Comparison of ENCODE assay signal across 15 mouse cellular contexts in genomic region chr19:56801656-56802351, GRCm38 (mm10). TPM values are rescaled to one million over a fixed set of nuclear protein-coding genes. Genes with fewer than 3 reads are reported as not detected.
DNase-seq lines count a peak whose midpoint lies in the region; ATAC-seq and TF ChIP-seq lines count a peak whose summit lies in the region.
"Had no signal": no experiment of that assay in that cellular context is flagged by ENCODE, and none has a peak within 500 bp of the region (broad histone marks: within the 10 kb centered on the region; RNA-seq: fewer than 3 reads in every experiment).

No protein-coding gene starts in this region.

- intact Hi-C loops in heart, postnatal 14 days (cut with DNase I), result no loop called here

- no peak for ATAC-seq in heart, embryonic 14.5 days (ENCODE audit: insufficient number of reproducible peaks, insufficient read depth, low FRiP score, low read depth)
- ATAC-seq in stomach, embryonic 15.5 days (ENCODE audit: insufficient read depth, low FRiP score, low read depth), result peak; percentile 73; the same call in 1 of the 2 replicates
- no peak for ATAC-seq in stomach, postnatal 0 days (ENCODE audit: low FRiP score, low TSS enrichment)
- peak; percentile 94 for ATAC-seq in liver, embryonic 12.5 days
- ATAC-seq: forebrain, embryonic 14.5 days; inflammation-experienced regulatory T-cells, adult 6 months had no signal

- no peak for DNase-seq in heart, postnatal 14 days
- no peak for DNase-seq in stomach, postnatal 0 days (ENCODE audit: low spot score)
- DNase-seq in frontal cortex, postnatal 14 days (ENCODE audit: low spot score in 2 of 2), result no peak
- DNase-seq in spleen, postnatal 4 days (ENCODE audit: low spot score in 2 of 2), result no peak
- DNase-seq: cerebellum, adult 11-12 months; gastrocnemius, adult 2 months; thymus, adult 2 months had no signal

- H3K36me3 ChIP-seq in heart, embryonic 14.5 days (ENCODE audit: control insufficient read depth, insufficient read depth, low read length), result peaks cover 86% of the 10 kb centered on the region
- H3K36me3 ChIP-seq in stomach, embryonic 15.5 days, result peaks cover 43% of the 10 kb centered on the region
- H3K36me3 ChIP-seq in stomach, postnatal 0 days (ENCODE audit: control insufficient read depth, insufficient read depth, low read length), result peaks cover 15% of the 10 kb centered on the region
- peaks cover 80% of the 10 kb centered on the region for H3K36me3 ChIP-seq in liver, embryonic 12.5 days

- 46% methylated on average over 10 of the region's 10 CpGs for WGBS in heart, embryonic 14.5 days
- 85% methylated on average over 10 of the region's 10 CpGs for WGBS in stomach, embryonic 15.5 days
- WGBS in stomach, postnatal 0 days, result 87% methylated on average over 10 of the region's 10 CpGs
- 27% methylated on average over 10 of the region's 10 CpGs for WGBS in liver, embryonic 12.5 days (ENCODE audit: insufficient replicate concordance)

- H3K4me1 ChIP-seq in heart, embryonic 14.5 days (ENCODE audit: control insufficient read depth in 2 of 2, insufficient read depth in 2 of 2, low read length in 2 of 2), result peaks cover 15 to 30% of the 10 kb centered on the region in 2 experiments
- H3K4me1 ChIP-seq in stomach, embryonic 15.5 days, result no peaks in the 10 kb centered on the region
- H3K4me1 ChIP-seq in stomach, postnatal 0 days (replicated peaks; ENCODE audit: control insufficient read depth, insufficient read depth), result no peaks in the 10 kb centered on the region
- peaks cover 45% of the 10 kb centered on the region for H3K4me1 ChIP-seq in liver, embryonic 12.5 days

- H3K9ac ChIP-seq in heart, embryonic 14.5 days (ENCODE audit: low read length), result no peak overlapping the region
- H3K9ac ChIP-seq in stomach, embryonic 15.5 days, result no peak overlapping the region
- no peak overlapping the region for H3K9ac ChIP-seq in stomach, postnatal 0 days (ENCODE audit: low read length)
- 0 out of 2 replicates have a peak overlapping the region, but pooled peaks have one; percentile 1 for H3K9ac ChIP-seq in liver, embryonic 12.5 days

- TF ChIP-seq EP300 in stomach, postnatal 0 days (optimal IDR thresholded peaks at IDR 0.05), result no peak

- H3K27ac ChIP-seq in heart, embryonic 14.5 days (replicated peaks in 1 of 2; ENCODE audit: control insufficient read depth in 1 of 2, insufficient read depth in 1 of 2, low read depth in 2 of 2, low read length in 2 of 2), result peak overlapping the region; percentile 75 to 80
- 0 out of 2 replicates have a peak overlapping the region, but pooled peaks have one; percentile 7 for H3K27ac ChIP-seq in stomach, embryonic 15.5 days
- H3K27ac ChIP-seq in stomach, postnatal 0 days (replicated peaks), result no peak overlapping the region
- H3K27ac ChIP-seq in liver, embryonic 12.5 days, result peak overlapping the region; percentile 88
- H3K27ac ChIP-seq: gastrocnemius, adult 2 months; kidney, postnatal 0 days had no signal

- no peak overlapping the region for H3K4me3 ChIP-seq in heart, embryonic 14.5 days (ENCODE audit: control insufficient read depth in 1 of 2, insufficient read depth in 1 of 2, low read depth in 1 of 2, low read length in 2 of 2)
- H3K4me3 ChIP-seq in stomach, embryonic 15.5 days (replicated peaks), result no peak overlapping the region
- H3K4me3 ChIP-seq in stomach, postnatal 0 days (ENCODE audit: low read depth, low read length), result no peak overlapping the region
- H3K4me3 ChIP-seq in liver, embryonic 12.5 days, result no peak overlapping the region
- H3K4me3 ChIP-seq: gastrocnemius, adult 2 months had no signal

- no peaks in the 10 kb centered on the region for H3K27me3 ChIP-seq in heart, embryonic 14.5 days (ENCODE audit: control insufficient read depth, insufficient read depth, low read length)
- no peaks in the 10 kb centered on the region for H3K27me3 ChIP-seq in stomach, embryonic 15.5 days (replicated peaks)
- no peaks in the 10 kb centered on the region for H3K27me3 ChIP-seq in stomach, postnatal 0 days (ENCODE audit: control insufficient read depth, insufficient read depth, low read length)
- H3K27me3 ChIP-seq in liver, embryonic 12.5 days (replicated peaks), result no peaks in the 10 kb centered on the region

- no peak overlapping the region for H3K4me2 ChIP-seq in heart, embryonic 14.5 days (ENCODE audit: low read length)
- no peak overlapping the region for H3K4me2 ChIP-seq in stomach, embryonic 15.5 days
- no peak overlapping the region for H3K4me2 ChIP-seq in stomach, postnatal 0 days (replicated peaks; ENCODE audit: low read depth)
- peak overlapping the region; percentile 56 for H3K4me2 ChIP-seq in liver, embryonic 12.5 days

- H3K9me3 ChIP-seq in heart, embryonic 14.5 days (ENCODE audit: control insufficient read depth, low read length), result no peaks in the 10 kb centered on the region
- H3K9me3 ChIP-seq in stomach, embryonic 15.5 days, result no peaks in the 10 kb centered on the region
- H3K9me3 ChIP-seq in stomach, postnatal 0 days (ENCODE audit: control insufficient read depth, low read length), result no peaks in the 10 kb centered on the region
- H3K9me3 ChIP-seq in liver, embryonic 12.5 days (replicated peaks), result no peaks in the 10 kb centered on the region

- TF ChIP-seq CTCF in stomach, postnatal 0 days (IDR thresholded peaks at IDR 0.05; ENCODE audit: low read depth), result no peak

RNA-seq across cellular contexts. Expression of gene Ccdc186, which starts 20.2 kb away (rescaled TPM):
- 19.2 and 20.4 TPM in 2 replicates for polyA plus RNA-seq in heart, embryonic 14.5 days (2014; fragmentation: Nextera tagmentation; extraction: Ambion mirVana)
- total RNA-seq in heart, postnatal 14 days (2021), result 10 to 100 TPM; 26.1 to 26.5 TPM
- polyA plus RNA-seq in stomach, embryonic 15.5 days (2015; fragmentation: Nextera tagmentation; extraction: Ambion mirVana), result 19.5 and 23.6 TPM in 2 replicates
- polyA plus RNA-seq in stomach, postnatal 0 days (2015; fragmentation: Nextera tagmentation; extraction: Ambion mirVana), result 9.1 and 13.4 TPM in 2 replicates
- 7.7 and 8.1 TPM in 2 replicates for polyA plus RNA-seq in liver, embryonic 12.5 days (2016; fragmentation: Nextera tagmentation; extraction: Ambion mirVana)

RNA-seq across cellular contexts. Expression of gene Tdrd1, which starts 24.2 kb away (rescaled TPM):
- 0.47 and 0.93 TPM in 2 replicates for polyA plus RNA-seq in heart, embryonic 14.5 days (2014; fragmentation: Nextera tagmentation; extraction: Ambion mirVana)
- total RNA-seq in heart, postnatal 14 days (2021), result under 1 TPM in 1 of 2 experiments, not detected in 1; 0.05 TPM
- polyA plus RNA-seq in stomach, embryonic 15.5 days (2015; fragmentation: Nextera tagmentation; extraction: Ambion mirVana), result 1.6 and 1.7 TPM in 2 replicates
- polyA plus RNA-seq in stomach, postnatal 0 days (2015; fragmentation: Nextera tagmentation; extraction: Ambion mirVana), result 1.2 and 1.7 TPM in 2 replicates
- 0.20 TPM in 2 replicates for polyA plus RNA-seq in liver, embryonic 12.5 days (2016; fragmentation: Nextera tagmentation; extraction: Ambion mirVana)
- total RNA-seq: gastrocnemius, adult 2 months; hematopoietic stem cell, adult 5-6 weeks; neutrophil, adult 5-6 weeks had no signal
- polyA plus RNA-seq: inflammation-experienced regulatory T-cells, adult 6 months had no signal

Comparison
In these comparisons a context has a peak if more than half of its experiments do, and no peak if none do; other contexts are left out.
1. ATAC-seq: peak in stomach, embryonic 15.5 days (single experiment) and liver, embryonic 12.5 days (single experiment); none in heart, embryonic 14.5 days (single experiment) and stomach, postnatal 0 days (single experiment).